10 mouse cellular contexts compared by ENCODE assay signal in the genomic region with DNA sequence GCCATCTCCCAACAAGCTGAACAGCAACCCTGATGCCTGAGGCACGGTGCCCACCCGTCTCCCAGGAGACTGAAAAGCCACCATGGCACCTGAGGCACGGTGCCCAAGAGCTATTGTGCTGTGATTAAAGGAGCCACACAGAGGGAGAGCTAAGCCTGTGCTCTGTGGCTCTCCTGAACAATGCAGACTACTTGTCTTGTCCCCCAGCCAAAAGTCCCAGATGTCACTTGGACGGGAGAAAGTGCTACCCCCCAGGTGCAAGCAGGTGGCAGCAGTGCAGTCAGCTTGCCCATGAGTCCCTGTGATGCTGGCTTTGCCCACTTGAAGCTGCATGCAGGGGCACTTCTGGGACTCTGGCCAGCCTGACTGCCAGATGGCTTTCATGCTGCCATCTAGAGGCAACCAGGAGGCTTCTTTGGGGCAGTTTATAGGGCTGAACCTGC. TPM values are rescaled to one million over a fixed set of nuclear protein-coding genes. Genes with fewer than 3 reads are reported as not detected.
DNase-seq lines count a peak whose midpoint lies in the region; ATAC-seq and TF ChIP-seq lines count a peak whose summit lies in the region.
"Had no signal": no experiment of that assay in that cellular context is flagged by ENCODE, and none has a peak within 500 bp of the region (broad histone marks: within the 10 kb centered on the region; RNA-seq: fewer than 3 reads in every experiment).

No protein-coding gene starts in this region.

- H3K27ac ChIP-seq in kidney, embryonic 15.5 days: no peak overlapping the region
- no peak overlapping the region for H3K27ac ChIP-seq in kidney, adult 2 months (ENCODE audit: insufficient read depth, low read depth, low read length)
- H3K27ac ChIP-seq: neural tube, embryonic 12.5 days had no signal

- peak; percentile 9 to 11 for DNase-seq in kidney, postnatal 4 days
- DNase-seq in cerebellum, adult 9-11 months: peak; percentile 100
- DNase-seq in layer of hippocampus, postnatal 10 days (ENCODE audit: low spot score in 2 of 2): peak; percentile 88 to 90
- peak; percentile 85 to 87 for DNase-seq in right cerebral cortex, postnatal 10 days (ENCODE audit: low spot score in 2 of 2)
- no peak for DNase-seq in kidney, adult 2 months
- DNase-seq in urinary bladder, postnatal 14 days (ENCODE audit: low spot score): no peak
- DNase-seq in spleen, postnatal 36 days (ENCODE audit: low spot score in 2 of 2): no peak

- no peak overlapping the region for H3K9ac ChIP-seq in kidney, embryonic 15.5 days
- H3K9ac ChIP-seq: neural tube, embryonic 12.5 days had no signal

- no peaks in the 10 kb centered on the region for H3K36me3 ChIP-seq in kidney, embryonic 15.5 days
- H3K36me3 ChIP-seq in kidney, adult 2 months (ENCODE audit: control insufficient read depth, insufficient read depth, low read length): no peaks in the 10 kb centered on the region

- ATAC-seq in kidney, embryonic 15.5 days (replicated peaks; ENCODE audit: low FRiP score): no peak

- no peaks in the 10 kb centered on the region for H3K9me3 ChIP-seq in kidney, embryonic 15.5 days (replicated peaks)
- H3K9me3 ChIP-seq: neural tube, embryonic 12.5 days had no signal

- H3K27me3 ChIP-seq in kidney, embryonic 15.5 days: peaks cover 22% of the 10 kb centered on the region
- H3K27me3 ChIP-seq in kidney, adult 2 months (replicated peaks; ENCODE audit: control insufficient read depth, insufficient read depth, low read length): no peaks in the 10 kb centered on the region; the same call in 1 of the 2 replicates

- 38% methylated on average over 4 of the region's 4 CpGs for WGBS in kidney, embryonic 15.5 days
- WGBS in kidney, adult 2 months: 29% methylated on average over 4 of the region's 4 CpGs

- no peak overlapping the region for H3K4me3 ChIP-seq in kidney, embryonic 15.5 days (replicated peaks)
- no peak overlapping the region for H3K4me3 ChIP-seq in kidney, adult 2 months (ENCODE audit: insufficient read depth, low read depth, low read length)
- H3K4me3 ChIP-seq: neural tube, embryonic 12.5 days had no signal

- TF ChIP-seq POLR2A in kidney, adult 2 months (IDR thresholded peaks at IDR 0.05; ENCODE audit: low read depth, low read length): no peak

- TF ChIP-seq CTCF in kidney, adult 2 months (conservative IDR thresholded peaks at IDR 0.05; ENCODE audit: insufficient read depth, insufficient read length, low read depth, low read length): no peak

- no peak overlapping the region for H3K4me2 ChIP-seq in kidney, embryonic 15.5 days
- H3K4me2 ChIP-seq: neural tube, embryonic 12.5 days had no signal

- H3K4me1 ChIP-seq in kidney, embryonic 15.5 days: peaks cover 10% of the 10 kb centered on the region
- H3K4me1 ChIP-seq in kidney, adult 2 months (ENCODE audit: control insufficient read depth, insufficient read depth, low read length): no peaks in the 10 kb centered on the region
- H3K4me1 ChIP-seq: neural tube, embryonic 12.5 days had no signal

RNA-seq across cellular contexts. Expression of gene Amer3, which starts 4.4 kb away (rescaled TPM):
- 0.17 and 0.26 TPM in 2 replicates for polyA plus RNA-seq in kidney, embryonic 15.5 days (2015; fragmentation: Nextera tagmentation; extraction: Ambion mirVana)
- total RNA-seq in layer of hippocampus, postnatal 10 days (2021): 10 to 100 TPM; 33.2 to 35.0 TPM
- 0.02 TPM in 1 of 2 replicates, not detected in the other for polyA plus RNA-seq in kidney, adult 2 months (2012; rRNA removed)
- total RNA-seq: heart, postnatal 25 days had no signal

RNA-seq across cellular contexts. Expression of gene Prss40, which starts 23.1 kb away (rescaled TPM):
- polyA plus RNA-seq in kidney, embryonic 15.5 days (2015; fragmentation: Nextera tagmentation; extraction: Ambion mirVana): not detected in 2 replicates
- total RNA-seq in layer of hippocampus, postnatal 10 days (2021): not detected
- polyA plus RNA-seq in kidney, adult 2 months (2012; rRNA removed): not detected in 2 replicates
- total RNA-seq: heart, postnatal 25 days had no signal
- polyA plus RNA-seq: neural tube, embryonic 12.5 days had no signal

RNA-seq across cellular contexts. Expression of gene Cfc1, which starts 48.4 kb away (rescaled TPM):
- not detected in 2 replicates for polyA plus RNA-seq in kidney, embryonic 15.5 days (2015; fragmentation: Nextera tagmentation; extraction: Ambion mirVana)
- not detected for total RNA-seq in layer of hippocampus, postnatal 10 days (2021)
- not detected in 2 replicates for polyA plus RNA-seq in kidney, adult 2 months (2012; rRNA removed)
- total RNA-seq: heart, postnatal 25 days had no signal
- polyA plus RNA-seq: neural tube, embryonic 12.5 days had no signal

Comparison
In these comparisons a context has a peak if more than half of its experiments do, and no peak if none do; other contexts are left out.
1. DNase-seq: peak in kidney, postnatal 4 days (2 of 2), cerebellum, adult 9-11 months (single experiment), layer of hippocampus, postnatal 10 days (2 of 2) and right cerebral cortex, postnatal 10 days (2 of 2); none in kidney, adult 2 months (single experiment), urinary bladder, postnatal 14 days (single experiment) and spleen, postnatal 36 days (0 of 2).